Mouse (Mus musculus) embryo, embryonic 11.5 days (tissue): ENCODE results near the gene Olfr311.
A peak's percentile ranks its signal among the peaks of the same experiment; 100 is the strongest.
"Not testable (repeated sequence)": the region's sequence is repeated elsewhere in the genome, so short reads cannot be mapped to it uniquely, and the experiment has no call there.

Source experiments
- DNase-seq: peaks from one replicate; pipeline ENCODE4 v3.0.0-alpha.2; 2012; ENCODE audit warnings: low read depth, low spot score

The Olfr311 gene

GRCm38 (mm10) chr11:58838951-58839350 lies at the start of gene Olfr311:
Gene Olfr311 (plus strand): TSS chr11:58839251.
- not testable (repeated sequence) for DNase-seq

- DNase-seq, result no peak
Observed at GRCm38 (mm10) chr11:58789532-58789931, 49.5 kb upstream of the Olfr311 start.

GRCm38 (mm10) chr11:58790053-58790452 lies 49.0 kb upstream of the Olfr311 start:
- DNase-seq, result no peak

GRCm38 (mm10) chr11:58790646-58791045 lies 48.4 kb upstream of the Olfr311 start:
- DNase-seq, result no peak

- no peak for DNase-seq
Observed at GRCm38 (mm10) chr11:58795856-58796255, 43.2 kb upstream of the Olfr311 start.

GRCm38 (mm10) chr11:58796850-58797249 lies 42.2 kb upstream of the Olfr311 start:
- no peak for DNase-seq

GRCm38 (mm10) chr11:58799747-58800146 lies 39.3 kb upstream of the Olfr311 start:
- no peak for DNase-seq

GRCm38 (mm10) chr11:58801558-58802228 lies 37.4 kb upstream of the Olfr311 start, which contains the start of gene Fam183b:
Gene Fam183b (minus strand): TSS chr11:58801960.
- peak; percentile 14 for DNase-seq

GRCm38 (mm10) chr11:58803871-58804270 lies 35.2 kb upstream of the Olfr311 start:
- DNase-seq, result no peak

- DNase-seq, result no peak
Observed at GRCm38 (mm10) chr11:58804393-58804792, 34.7 kb upstream of the Olfr311 start.

- no peak for DNase-seq
Observed at GRCm38 (mm10) chr11:58812001-58812400, 27.1 kb upstream of the Olfr311 start.

- not testable (repeated sequence) for DNase-seq
Observed at GRCm38 (mm10) chr11:58814700-58815099, 24.4 kb upstream of the Olfr311 start, which contains the start of gene Olfr313. Gene Olfr313 (plus strand): TSS chr11:58815000.

GRCm38 (mm10) chr11:58815676-58816075 lies 23.4 kb upstream of the Olfr311 start:
- no peak for DNase-seq

GRCm38 (mm10) chr11:58828937-58829336 lies 10.1 kb upstream of the Olfr311 start, which contains the start of gene Olfr312:
Gene Olfr312 (plus strand): TSS chr11:58829237.
- DNase-seq, result not testable (repeated sequence)

GRCm38 (mm10) chr11:58829764-58830163 lies 9.3 kb upstream of the Olfr311 start:
- no peak for DNase-seq

GRCm38 (mm10) chr11:58832541-58832940 lies 6.5 kb upstream of the Olfr311 start:
- not testable (repeated sequence) for DNase-seq

- peak; percentile 94 for DNase-seq
Observed at GRCm38 (mm10) chr11:58846919-58847461, 7.9 kb downstream of the Olfr311 start, which contains the start of gene Gm12258. Gene Gm12258 (plus strand): TSS chr11:58847158.

- DNase-seq, result no peak
Observed at GRCm38 (mm10) chr11:58847636-58848035, 8.6 kb downstream of the Olfr311 start.

- no peak for DNase-seq
Observed at GRCm38 (mm10) chr11:58849731-58850130, 10.7 kb downstream of the Olfr311 start.

- no peak for DNase-seq
Observed at GRCm38 (mm10) chr11:58860744-58861143, 21.7 kb downstream of the Olfr311 start.

- DNase-seq, result peak; percentile 61
Observed at GRCm38 (mm10) chr11:58867039-58867953, 28.2 kb downstream of the Olfr311 start, which contains the start of gene 2810021J22Rik. Gene 2810021J22Rik (plus strand): TSS chr11:58867216.

GRCm38 (mm10) chr11:58867954-58868330 lies 28.9 kb downstream of the Olfr311 start:
- DNase-seq, result no peak
